ENCODE assay signal across 18 mouse cellular contexts in the genomic region with DNA sequence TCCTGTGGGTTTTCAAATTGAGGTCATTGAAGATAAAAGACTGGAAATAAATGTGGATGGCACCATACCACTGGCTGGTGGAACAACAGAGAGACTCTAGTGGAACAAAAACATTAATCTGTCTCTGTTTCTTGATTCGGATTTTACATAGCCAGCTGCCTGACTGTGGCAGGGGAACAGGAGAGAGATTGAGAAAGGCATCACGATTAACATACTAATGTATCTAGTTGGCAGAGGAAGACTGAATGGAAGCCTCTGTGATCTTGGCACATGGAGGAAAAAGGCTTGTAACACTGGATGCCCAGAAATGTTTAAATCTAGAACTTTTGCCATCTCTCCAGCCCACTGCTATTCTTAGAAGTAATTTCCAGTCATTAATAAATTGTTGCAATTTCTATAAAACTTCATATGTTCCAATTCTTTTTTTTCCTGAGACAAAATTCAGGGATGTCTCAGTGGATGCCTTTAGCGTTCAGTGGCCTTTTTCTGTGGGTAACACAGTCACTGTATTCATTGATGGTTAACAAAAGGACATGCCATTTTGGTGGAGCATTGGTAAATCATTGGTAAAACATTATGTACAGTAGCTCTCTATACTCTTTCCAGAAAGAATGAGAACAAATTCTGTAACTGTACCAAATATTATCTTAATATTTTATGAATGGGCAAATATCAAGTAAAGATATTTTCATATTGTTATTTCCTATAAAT.
DNase-seq lines count a peak whose midpoint lies in the region; ATAC-seq and TF ChIP-seq lines count a peak whose summit lies in the region.
"Had no signal": no experiment of that assay in that cellular context is flagged by ENCODE, and none has a peak within 500 bp of the region (broad histone marks: within the 10 kb centered on the region; RNA-seq: fewer than 3 reads in every experiment).

No protein-coding gene starts in this region.

- no peak for TF ChIP-seq CTCF in left cerebral cortex, adult 2 months (IDR thresholded peaks at IDR 0.05)

- intact Hi-C loops in left cerebral cortex, postnatal 14 days (cut with DNase I): no loop called here
- intact Hi-C loops in left cerebral cortex, adult 2 months (cut with DNase I): no loop called here

- H3K27ac ChIP-seq in forebrain, embryonic 15.5 days (replicated peaks): no peak overlapping the region
- H3K27ac ChIP-seq in forebrain, embryonic 12.5 days: no peak overlapping the region
- H3K27ac ChIP-seq in left cerebral cortex, adult 2 months: no peak overlapping the region
- H3K27ac ChIP-seq in forebrain, embryonic 16.5 days (ENCODE audit: low read length): no peak overlapping the region
- H3K27ac ChIP-seq: embryonic facial prominence, embryonic 12.5 days; limb, embryonic 15.5 days; liver, embryonic 15.5 days had no signal

- H3K4me2 ChIP-seq in forebrain, embryonic 15.5 days (replicated peaks): no peak overlapping the region
- no peak overlapping the region for H3K4me2 ChIP-seq in forebrain, embryonic 12.5 days
- H3K4me2 ChIP-seq in forebrain, embryonic 16.5 days (ENCODE audit: low read length): no peak overlapping the region
- H3K4me2 ChIP-seq: embryonic facial prominence, embryonic 12.5 days; limb, embryonic 15.5 days; liver, embryonic 15.5 days had no signal

- no peak overlapping the region for H3K4me3 ChIP-seq in forebrain, embryonic 15.5 days
- H3K4me3 ChIP-seq in forebrain, embryonic 12.5 days (replicated peaks): no peak overlapping the region
- H3K4me3 ChIP-seq in left cerebral cortex, adult 2 months: no peak overlapping the region
- H3K4me3 ChIP-seq in forebrain, embryonic 16.5 days (replicated peaks; ENCODE audit: low read length): no peak overlapping the region
- H3K4me3 ChIP-seq: embryonic facial prominence, embryonic 12.5 days; erythroblast, embryonic 14.5 days; limb, embryonic 15.5 days; liver, embryonic 15.5 days had no signal

- H3K4me1 ChIP-seq in forebrain, embryonic 15.5 days: no peaks in the 10 kb centered on the region
- H3K4me1 ChIP-seq in forebrain, embryonic 12.5 days: no peaks in the 10 kb centered on the region
- H3K4me1 ChIP-seq in forebrain, embryonic 16.5 days (replicated peaks; ENCODE audit: control insufficient read depth, insufficient read depth, low read length): 0 out of 2 replicates have a peak, but pooled peaks cover 3% of the 10 kb centered on the region
- H3K4me1 ChIP-seq: embryonic facial prominence, embryonic 12.5 days; limb, embryonic 15.5 days; liver, embryonic 15.5 days had no signal

- H3K27me3 ChIP-seq in forebrain, embryonic 15.5 days: no peaks in the 10 kb centered on the region
- H3K27me3 ChIP-seq in forebrain, embryonic 12.5 days: no peaks in the 10 kb centered on the region
- no peaks in the 10 kb centered on the region for H3K27me3 ChIP-seq in forebrain, embryonic 16.5 days (replicated peaks; ENCODE audit: control insufficient read depth, insufficient read depth, low read length)
- H3K27me3 ChIP-seq: CH12.LX; embryonic facial prominence, embryonic 12.5 days; limb, embryonic 15.5 days; liver, embryonic 15.5 days had no signal

- H3K9ac ChIP-seq in forebrain, embryonic 15.5 days (replicated peaks): no peak overlapping the region
- no peak overlapping the region for H3K9ac ChIP-seq in forebrain, embryonic 12.5 days
- H3K9ac ChIP-seq in forebrain, embryonic 16.5 days (replicated peaks; ENCODE audit: low read depth, low read length): no peak overlapping the region
- H3K9ac ChIP-seq: embryonic facial prominence, embryonic 12.5 days; limb, embryonic 15.5 days; liver, embryonic 15.5 days had no signal

- peak; percentile 57; the same call in 1 of the 2 replicates for ATAC-seq in forebrain, embryonic 15.5 days (replicated peaks)
- ATAC-seq in forebrain, embryonic 12.5 days (ENCODE audit: low FRiP score): no peak
- ATAC-seq in forebrain, embryonic 16.5 days: peak; percentile 81
- ATAC-seq: lung, postnatal 0 days had no signal

- peak; percentile 3 to 13 for DNase-seq in left cerebral cortex, postnatal 14 days (ENCODE audit: low spot score in 2 of 2)
- DNase-seq in left cerebral cortex, adult 2 months (ENCODE audit: extremely low spot score in 1 of 2, low spot score in 2 of 2): no peak
- DNase-seq in Muller cell, postnatal 12 days (ENCODE audit: inconsistent ontology term): peak; percentile 36
- no peak for DNase-seq in yolk sac, embryonic 10.5 days (ENCODE audit: low spot score)
- DNase-seq in urinary bladder, adult 2 months (ENCODE audit: low spot score): no peak
- DNase-seq: cerebellum, adult 9-10 months; gastrocnemius, postnatal 25 days; kidney, adult 11 months; right cerebral cortex, postnatal 4 days had no signal

- H3K36me3 ChIP-seq in forebrain, embryonic 15.5 days: no peaks in the 10 kb centered on the region
- no peaks in the 10 kb centered on the region for H3K36me3 ChIP-seq in forebrain, embryonic 12.5 days (replicated peaks)
- no peaks in the 10 kb centered on the region for H3K36me3 ChIP-seq in forebrain, embryonic 16.5 days (ENCODE audit: control insufficient read depth, insufficient read depth)
- H3K36me3 ChIP-seq: embryonic facial prominence, embryonic 12.5 days; limb, embryonic 15.5 days; liver, embryonic 15.5 days had no signal

- no peaks in the 10 kb centered on the region for H3K9me3 ChIP-seq in forebrain, embryonic 15.5 days
- no peaks in the 10 kb centered on the region for H3K9me3 ChIP-seq in forebrain, embryonic 12.5 days
- H3K9me3 ChIP-seq in forebrain, embryonic 16.5 days (ENCODE audit: control insufficient read depth, low read length): no peaks in the 10 kb centered on the region
- H3K9me3 ChIP-seq: embryonic facial prominence, embryonic 12.5 days; limb, embryonic 15.5 days; liver, embryonic 15.5 days had no signal

- 37% methylated on average over 3 of the region's 3 CpGs for WGBS in forebrain, embryonic 15.5 days
- 66% methylated on average over 3 of the region's 3 CpGs for WGBS in forebrain, embryonic 12.5 days
- WGBS in forebrain, embryonic 16.5 days: 44% methylated on average over 3 of the region's 3 CpGs

Comparison
In these comparisons a context has a peak if more than half of its experiments do, and no peak if none do; other contexts are left out.
1. DNase-seq: peak in left cerebral cortex, postnatal 14 days (2 of 2) and Muller cell, postnatal 12 days (single experiment); none in left cerebral cortex, adult 2 months (0 of 2), yolk sac, embryonic 10.5 days (single experiment) and urinary bladder, adult 2 months (single experiment).